Mouse (Mus musculus) kidney, postnatal 4 days (tissue): Measurements from ENCODE around the gene Gm10203.
A peak's percentile ranks its signal among the peaks of the same experiment; 100 is the strongest.
"Not testable (repeated sequence)": the region's sequence is repeated elsewhere in the genome, so short reads cannot be mapped to it uniquely, and the experiment has no call there.

Experiments used
- DNase-seq, 2 experiments: peaks; one replicate each; pipeline ENCODE4 v3.0.0; 2021; ENCODE audit warnings: mixed read lengths in 2 of 2

Gm10203 gene

GRCm38 (mm10) chr6:149129870-149130269, at the start of gene Gm10203:
Gm10203 (plus strand) TSS chr6:149130170.
- not testable (repeated sequence) for DNase-seq

GRCm38 (mm10) chr6:149092406-149092805, 37.6 kb upstream of the Gm10203 start:
- DNase-seq = no peak

GRCm38 (mm10) chr6:149093465-149093864, 36.5 kb upstream of the Gm10203 start:
- DNase-seq = peak; percentile 32 to 34

- DNase-seq = no peak
These were observed 35.4 kb upstream of the Gm10203 start for GRCm38 (mm10) chr6:149094555-149094954.

GRCm38 (mm10) chr6:149095389-149095788, 34.6 kb upstream of the Gm10203 start:
- peak; percentile 8 to 17 for DNase-seq

GRCm38 (mm10) chr6:149096233-149096632, 33.7 kb upstream of the Gm10203 start:
- DNase-seq = no peak

GRCm38 (mm10) chr6:149097276-149097675, 32.7 kb upstream of the Gm10203 start:
- no peak for DNase-seq

GRCm38 (mm10) chr6:149098993-149099392, 31.0 kb upstream of the Gm10203 start:
- DNase-seq = no peak

- peak; percentile 70 to 80 for DNase-seq
These were observed 29.5 kb upstream of the Gm10203 start for GRCm38 (mm10) chr6:149100174-149101075.

- peak; percentile 87 to 92 for DNase-seq
These were observed 28.7 kb upstream of the Gm10203 start, which contains the start of gene Dennd5b for GRCm38 (mm10) chr6:149101076-149101942. Dennd5b (minus strand) TSS chr6:149101680.

- DNase-seq = no peak
These were observed 28.1 kb upstream of the Gm10203 start for GRCm38 (mm10) chr6:149101943-149102243.

- no peak for DNase-seq
These were observed 26.5 kb upstream of the Gm10203 start for GRCm38 (mm10) chr6:149103451-149103850.

GRCm38 (mm10) chr6:149107615-149108014, 22.4 kb upstream of the Gm10203 start:
- no peak for DNase-seq

- DNase-seq = no peak
These were observed 21.1 kb upstream of the Gm10203 start for GRCm38 (mm10) chr6:149108909-149109308.

GRCm38 (mm10) chr6:149116992-149117391, 13.0 kb upstream of the Gm10203 start:
- DNase-seq = no peak

GRCm38 (mm10) chr6:149118935-149119334, 11.0 kb upstream of the Gm10203 start:
- peak; percentile 15 to 39 for DNase-seq

- peak; percentile 13 to 43 for DNase-seq
These were observed 10.1 kb upstream of the Gm10203 start for GRCm38 (mm10) chr6:149119853-149120252.

GRCm38 (mm10) chr6:149123042-149123441, 6.9 kb upstream of the Gm10203 start:
- no peak for DNase-seq

GRCm38 (mm10) chr6:149126675-149127074, 3.3 kb upstream of the Gm10203 start:
- DNase-seq = peak; percentile 49 to 61

- no peak for DNase-seq
These were observed 1.1 kb downstream of the Gm10203 start for GRCm38 (mm10) chr6:149131111-149131510.

- DNase-seq = peak; percentile 39 to 55
These were observed 2.5 kb downstream of the Gm10203 start for GRCm38 (mm10) chr6:149132311-149133077.

- DNase-seq = no peak
These were observed 4.6 kb downstream of the Gm10203 start for GRCm38 (mm10) chr6:149134391-149135150.
